Mouse (Mus musculus): ENCODE results near the gene S100pbp. TPM values are rescaled to one million over a fixed set of nuclear protein-coding genes. Genes with fewer than 3 reads are reported as not detected.

Gene S100pbp
- polyA plus RNA-seq, 1 experiment from 2014 or later, result 10.8 TPM

- peaks cover 70% of the 10 kb centered on the region for H3K27me3 ChIP-seq
- H3K4me2 ChIP-seq, result no peak overlapping the region
- H3K4me3 ChIP-seq, result no peak overlapping the region
- no peaks in the 10 kb centered on the region for H3K9me3 ChIP-seq (replicated peaks)
- no peaks in the 10 kb centered on the region for H3K36me3 ChIP-seq
- H3K9ac ChIP-seq, result no peak overlapping the region
- ATAC-seq (replicated peaks; ENCODE audit: insufficient number of reproducible peaks, insufficient read depth, low FRiP score, low read depth), result no peak
- WGBS, result 85% methylated on average over 6 of the region's 6 CpGs
- no peaks in the 10 kb centered on the region; the same call in 1 of the 2 replicates for H3K4me1 ChIP-seq (replicated peaks)
- H3K27ac ChIP-seq, result no peak overlapping the region
These were observed 78.7 kb downstream of the S100pbp start for GRCm38 (mm10) chr4:129110804-129111203.

- ATAC-seq (replicated peaks; ENCODE audit: insufficient number of reproducible peaks, insufficient read depth, low FRiP score, low read depth), result no peak
- Histone ChIP-seq H3K27me3 (peaks cover 70% of the 10 kb centered on the region), H3K9ac (no peak overlapping the region), H3K36me3 (no peaks in the 10 kb centered on the region), H3K4me1 (replicated peaks) (peaks cover 7% of the 10 kb centered on the region), H3K27ac (no peak overlapping the region), H3K4me3 (no peak overlapping the region), H3K4me2 (no peak overlapping the region), H3K9me3 (replicated peaks) (no peaks in the 10 kb centered on the region)
- 68% methylated on average over 7 of the region's 7 CpGs for WGBS
These were observed 80.9 kb downstream of the S100pbp start for GRCm38 (mm10) chr4:129108624-129109023.

GRCm38 (mm10) chr4:129107348-129107899, 82.1 kb downstream of the S100pbp start:
- peaks cover 66% of the 10 kb centered on the region for H3K27me3 ChIP-seq
- no peak for ATAC-seq (replicated peaks; ENCODE audit: insufficient number of reproducible peaks, insufficient read depth, low FRiP score, low read depth)

GRCm38 (mm10) chr4:129106073-129106472, 83.5 kb downstream of the S100pbp start:
- no peaks in the 10 kb centered on the region for H3K36me3 ChIP-seq
- WGBS, result 27% methylated on average over 9 of the region's 9 CpGs
- no peak overlapping the region for H3K9ac ChIP-seq
- ATAC-seq (replicated peaks; ENCODE audit: insufficient number of reproducible peaks, insufficient read depth, low FRiP score, low read depth), result no peak
- peaks cover 7% of the 10 kb centered on the region for H3K4me1 ChIP-seq (replicated peaks)
- H3K4me3 ChIP-seq, result no peak overlapping the region
- H3K27ac ChIP-seq, result no peak overlapping the region
- no peaks in the 10 kb centered on the region for H3K9me3 ChIP-seq (replicated peaks)
- peaks cover 59% of the 10 kb centered on the region for H3K27me3 ChIP-seq
- no peak overlapping the region; the same call in 1 of the 2 replicates for H3K4me2 ChIP-seq

More at GRCm38 (mm10) chr4:129107348-129107899, 82.1 kb downstream of the S100pbp start:
- Histone ChIP-seq H3K9ac (no peak overlapping the region), H3K9me3 (replicated peaks) (no peaks in the 10 kb centered on the region), H3K36me3 (no peaks in the 10 kb centered on the region), H3K4me3 (no peak overlapping the region), H3K4me1 (replicated peaks) (peaks cover 7% of the 10 kb centered on the region), H3K4me2 (no peak overlapping the region), H3K27ac (no peak overlapping the region)
- 68% methylated on average over 10 of the region's 10 CpGs for WGBS

- WGBS, result 1% methylated on average over 40 of the region's 40 CpGs
- Histone ChIP-seq H3K36me3 (no peaks in the 10 kb centered on the region), H3K4me1 (replicated peaks) (peaks cover 7% of the 10 kb centered on the region), H3K27ac (no peak within 1 kb of the TSS), H3K9me3 (replicated peaks) (no peaks in the 10 kb centered on the region), H3K27me3 (peaks cover 59% of the 10 kb centered on the region), H3K4me2 (peak within 1 kb of the TSS; percentile 49), H3K9ac (no peak within 1 kb of the TSS), H3K4me3 (peak within 1 kb of the TSS; percentile 25)
- 0 out of 2 replicates have a peak, but pooled peaks have one; percentile 48 for ATAC-seq (replicated peaks; ENCODE audit: insufficient number of reproducible peaks, insufficient read depth, low FRiP score, low read depth)
These were observed 84.2 kb downstream of the S100pbp start, which contains the start of gene Tmem54 for GRCm38 (mm10) chr4:129105356-129105755. Gene Tmem54, plus strand, starts transcription at chr4:129105548.

GRCm38 (mm10) chr4:129102133-129102829, 87.2 kb downstream of the S100pbp start:
- no peak overlapping the region for H3K9ac ChIP-seq
- H3K9me3 ChIP-seq (replicated peaks), result no peaks in the 10 kb centered on the region
- no peak overlapping the region for H3K27ac ChIP-seq
- peaks cover 41% of the 10 kb centered on the region for H3K27me3 ChIP-seq
- ATAC-seq (replicated peaks; ENCODE audit: insufficient number of reproducible peaks, insufficient read depth, low FRiP score, low read depth), result no peak
- peaks cover 7% of the 10 kb centered on the region for H3K4me1 ChIP-seq (replicated peaks)
- no peak overlapping the region for H3K4me2 ChIP-seq
- 59% methylated on average over 14 of the region's 14 CpGs for WGBS
- no peak overlapping the region for H3K4me3 ChIP-seq
- H3K36me3 ChIP-seq, result no peaks in the 10 kb centered on the region

Other genes with a start within 250 kb of the S100pbp start
- gene Azin2, start 227.3 kb downstream of the S100pbp start, polyA plus RNA-seq (2015; fragmentation: Nextera tagmentation; extraction: Ambion mirVana), result 6.8 and 10.4 TPM in 2 replicates
- 149 and 155 TPM in 2 replicates for gene Ak2, start 197.8 kb downstream of the S100pbp start, polyA plus RNA-seq (2015; fragmentation: Nextera tagmentation; extraction: Ambion mirVana)
- 5.4 and 7.7 TPM in 2 replicates for gene Rnf19b, start 131.5 kb downstream of the S100pbp start, polyA plus RNA-seq (2015; fragmentation: Nextera tagmentation; extraction: Ambion mirVana)
- gene Tmem54, start 84.2 kb downstream of the S100pbp start, polyA plus RNA-seq (2015; fragmentation: Nextera tagmentation; extraction: Ambion mirVana), result 0.35 and 1.6 TPM in 2 replicates
- gene Hpca, start 67.7 kb downstream of the S100pbp start, polyA plus RNA-seq (2015; fragmentation: Nextera tagmentation; extraction: Ambion mirVana), result 0.68 and 1.2 TPM in 2 replicates
- gene Fndc5, start 52.7 kb downstream of the S100pbp start, polyA plus RNA-seq (2015; fragmentation: Nextera tagmentation; extraction: Ambion mirVana), result 12.2 and 12.3 TPM in 2 replicates
- 40.8 and 48.8 TPM in 2 replicates for gene Yars, start within 50 bp of the S100pbp start, polyA plus RNA-seq (2015; fragmentation: Nextera tagmentation; extraction: Ambion mirVana)
- gene C77080, start 71.7 kb upstream of the S100pbp start, polyA plus RNA-seq (2015; fragmentation: Nextera tagmentation; extraction: Ambion mirVana), result 1.4 and 3.1 TPM in 2 replicates
- 2.1 and 2.3 TPM in 2 replicates for gene Sync, start 97.9 kb upstream of the S100pbp start, polyA plus RNA-seq (2015; fragmentation: Nextera tagmentation; extraction: Ambion mirVana)
- 262 and 276 TPM in 2 replicates for gene Rbbp4, start 145.6 kb upstream of the S100pbp start, polyA plus RNA-seq (2015; fragmentation: Nextera tagmentation; extraction: Ambion mirVana)
- gene Zbtb8os, start 146.0 kb upstream of the S100pbp start, polyA plus RNA-seq (2015; fragmentation: Nextera tagmentation; extraction: Ambion mirVana), result 33.1 and 43.1 TPM in 2 replicates
- gene Zbtb8a, start 188.4 kb upstream of the S100pbp start, polyA plus RNA-seq (2015; fragmentation: Nextera tagmentation; extraction: Ambion mirVana), result 11.0 and 13.1 TPM in 2 replicates

All from heart, embryonic 15.5 days (tissue).